ENCODE assay signal across 8 mouse cellular contexts in the genomic region with DNA sequence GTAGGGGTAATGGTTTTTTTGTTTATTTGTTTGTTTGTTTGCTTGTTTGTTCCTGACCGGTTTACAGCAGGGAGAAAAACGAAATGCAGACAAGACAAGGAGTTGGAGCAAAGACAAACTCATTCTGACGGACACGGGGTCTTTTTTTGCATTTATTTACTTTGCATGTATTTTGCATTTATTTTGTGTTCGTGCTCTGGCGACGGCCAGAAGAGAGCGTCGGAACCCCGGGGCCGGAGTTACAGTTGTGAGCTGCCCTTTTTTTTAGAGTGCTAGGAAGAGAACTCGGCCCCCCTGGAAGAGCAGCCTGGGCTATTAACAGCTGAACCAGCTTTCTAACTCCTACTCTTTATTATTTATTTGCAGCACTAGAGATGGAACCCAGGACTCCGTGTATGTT. TPM values are rescaled to one million over a fixed set of nuclear protein-coding genes. Genes with fewer than 3 reads are reported as not detected.
A peak's percentile ranks its signal among the peaks of the same experiment; 100 is the strongest.
DNase-seq lines count a peak whose midpoint lies in the region; ATAC-seq and TF ChIP-seq lines count a peak whose summit lies in the region.

No protein-coding gene starts in this region.

- peaks cover 9% of the 10 kb centered on the region for H3K36me3 ChIP-seq in heart, embryonic 15.5 days
- peaks cover 44% of the 10 kb centered on the region for H3K36me3 ChIP-seq in E14TG2a.4 (ENCODE audit: insufficient read depth, low read length)
- H3K36me3 ChIP-seq in forebrain, embryonic 14.5 days (ENCODE audit: control insufficient read depth, insufficient read depth, low read length) = peaks cover 16% of the 10 kb centered on the region
- H3K36me3 ChIP-seq in liver, postnatal 0 days (replicated peaks; ENCODE audit: insufficient read depth, low read length) = peaks cover 32% of the 10 kb centered on the region

- DNase-seq in heart, adult 11 months = no peak
- no peak for DNase-seq in forebrain, embryonic 14.5 days (ENCODE audit: low spot score)
- no peak for DNase-seq in liver, postnatal 0 days
- DNase-seq in adrenal gland, adult 8-10 months = no peak
- DNase-seq in retina, postnatal 1 day = no peak

- H3K4me2 ChIP-seq in heart, embryonic 15.5 days = peak overlapping the region; percentile 80
- peak overlapping the region; percentile 77 for H3K4me2 ChIP-seq in forebrain, embryonic 14.5 days (ENCODE audit: low read length)
- peak overlapping the region; percentile 68 for H3K4me2 ChIP-seq in liver, postnatal 0 days (ENCODE audit: low read depth, low read length)

- H3K4me3 ChIP-seq in heart, embryonic 15.5 days = peak overlapping the region; percentile 94
- H3K4me3 ChIP-seq in E14TG2a.4 (replicated peaks; ENCODE audit: low read length) = peak overlapping the region; percentile 98
- peak overlapping the region; percentile 80 for H3K4me3 ChIP-seq in forebrain, embryonic 14.5 days (ENCODE audit: low read depth, low read length)
- peak overlapping the region; percentile 94 for H3K4me3 ChIP-seq in liver, postnatal 0 days (ENCODE audit: low read depth, low read length)

- no peak for TF ChIP-seq CTCF in E14TG2a.4 (conservative IDR thresholded peaks at IDR 0.05; ENCODE audit: low read length)
- no peak for TF ChIP-seq CTCF in liver, postnatal 0 days (IDR thresholded peaks at IDR 0.05; ENCODE audit: low read depth)

- no peaks in the 10 kb centered on the region for H3K9me3 ChIP-seq in heart, embryonic 15.5 days (replicated peaks)
- H3K9me3 ChIP-seq in E14TG2a.4 (ENCODE audit: low read length) = peaks cover 9% of the 10 kb centered on the region
- no peaks in the 10 kb centered on the region for H3K9me3 ChIP-seq in forebrain, embryonic 14.5 days (replicated peaks; ENCODE audit: control insufficient read depth, low read length)
- H3K9me3 ChIP-seq in liver, postnatal 0 days (ENCODE audit: low read length) = no peaks in the 10 kb centered on the region

- WGBS in heart, embryonic 15.5 days = under 1% methylated on average over 13 of the region's 13 CpGs
- WGBS in forebrain, embryonic 14.5 days = under 1% methylated on average over 13 of the region's 13 CpGs
- under 1% methylated on average over 13 of the region's 13 CpGs for WGBS in liver, postnatal 0 days (ENCODE audit: insufficient replicate concordance)

- peak overlapping the region; percentile 81 for H3K27ac ChIP-seq in heart, embryonic 15.5 days
- H3K27ac ChIP-seq in forebrain, embryonic 14.5 days (ENCODE audit: low read depth, low read length) = 0 out of 2 replicates have a peak overlapping the region, but pooled peaks have one; percentile 46
- peak overlapping the region; percentile 95 for H3K27ac ChIP-seq in liver, postnatal 0 days (ENCODE audit: low read depth)

- TF ChIP-seq EP300 in liver, postnatal 0 days (IDR thresholded peaks at IDR 0.05; ENCODE audit: low read depth) = no peak

- no peak for ATAC-seq in heart, embryonic 15.5 days (replicated peaks; ENCODE audit: insufficient number of reproducible peaks, insufficient read depth, low FRiP score, low read depth)
- no peak for ATAC-seq in forebrain, embryonic 14.5 days
- no peak for ATAC-seq in liver, postnatal 0 days
- ATAC-seq in granulocyte monocyte progenitor cell, adult 5-6 weeks (replicated peaks; ENCODE audit: poor library complexity, severe bottlenecking) = no peak

- no peaks in the 10 kb centered on the region for H3K27me3 ChIP-seq in heart, embryonic 15.5 days
- H3K27me3 ChIP-seq in E14TG2a.4 (ENCODE audit: insufficient read depth, low read length) = no peaks in the 10 kb centered on the region
- no peaks in the 10 kb centered on the region for H3K27me3 ChIP-seq in forebrain, embryonic 14.5 days (replicated peaks; ENCODE audit: control insufficient read depth, insufficient read depth, low read length)
- no peaks in the 10 kb centered on the region for H3K27me3 ChIP-seq in liver, postnatal 0 days (ENCODE audit: insufficient read depth, low read length)

- peaks cover 27% of the 10 kb centered on the region for H3K4me1 ChIP-seq in heart, embryonic 15.5 days (replicated peaks)
- peaks cover 40% of the 10 kb centered on the region for H3K4me1 ChIP-seq in E14TG2a.4 (replicated peaks; ENCODE audit: low read depth, low read length)
- peaks cover 7% of the 10 kb centered on the region for H3K4me1 ChIP-seq in forebrain, embryonic 14.5 days (ENCODE audit: control insufficient read depth, insufficient read depth, low read length)
- H3K4me1 ChIP-seq in liver, postnatal 0 days (ENCODE audit: insufficient read depth) = peaks cover 22% of the 10 kb centered on the region

- peak overlapping the region; percentile 81 for H3K9ac ChIP-seq in heart, embryonic 15.5 days
- H3K9ac ChIP-seq in forebrain, embryonic 14.5 days (ENCODE audit: low read length) = peak overlapping the region; percentile 79
- peak overlapping the region; percentile 96 for H3K9ac ChIP-seq in liver, postnatal 0 days (replicated peaks)

RNA-seq across cellular contexts. Expression of gene Cenpa, which starts 0.6 kb away (rescaled TPM):
- polyA plus RNA-seq in heart, embryonic 15.5 days (2015; fragmentation: Nextera tagmentation; extraction: Ambion mirVana) = 210 and 218 TPM in 2 replicates
- 147 and 206 TPM in 2 replicates for polyA plus RNA-seq in forebrain, embryonic 14.5 days (2014; fragmentation: Nextera tagmentation; extraction: Ambion mirVana)
- polyA plus RNA-seq in liver, postnatal 0 days (2015; fragmentation: Nextera tagmentation; extraction: Ambion mirVana) = 135 and 145 TPM in 2 replicates
- total RNA-seq in adrenal gland, adult 8-10 months (2022) = 10 to 100 TPM in 2 of 4 experiments, 1 to 10 TPM in 2; 4.3 to 11.4 (median 8.5) TPM
- total RNA-seq in granulocyte monocyte progenitor cell, adult 5-6 weeks (2014; fragmentation: Nextera tagmentation) = 78.6 and 110 TPM in 2 replicates
- total RNA-seq in granulocyte monocyte progenitor cell, adult 5-6 weeks (2017) = 84.8 and 124 TPM in 2 replicates

RNA-seq across cellular contexts. Expression of gene Slc35f6, which starts 19.5 kb away (rescaled TPM):
- polyA plus RNA-seq in heart, embryonic 15.5 days (2015; fragmentation: Nextera tagmentation; extraction: Ambion mirVana) = 22.2 and 28.2 TPM in 2 replicates
- polyA plus RNA-seq in forebrain, embryonic 14.5 days (2014; fragmentation: Nextera tagmentation; extraction: Ambion mirVana) = 33.6 and 35.1 TPM in 2 replicates
- 13.8 and 14.2 TPM in 2 replicates for polyA plus RNA-seq in liver, postnatal 0 days (2015; fragmentation: Nextera tagmentation; extraction: Ambion mirVana)
- total RNA-seq in adrenal gland, adult 8-10 months (2022) = 10 to 100 TPM; 39.8 to 60.3 (median 49.4) TPM
- 11.8 and 15.4 TPM in 2 replicates for total RNA-seq in granulocyte monocyte progenitor cell, adult 5-6 weeks (2014; fragmentation: Nextera tagmentation)
- 2.8 and 6.6 TPM in 2 replicates for total RNA-seq in granulocyte monocyte progenitor cell, adult 5-6 weeks (2017)

RNA-seq across cellular contexts. Expression of gene Dpysl5, which starts 44.1 kb away (rescaled TPM):
- 2.2 and 4.7 TPM in 2 replicates for polyA plus RNA-seq in heart, embryonic 15.5 days (2015; fragmentation: Nextera tagmentation; extraction: Ambion mirVana)
- polyA plus RNA-seq in forebrain, embryonic 14.5 days (2014; fragmentation: Nextera tagmentation; extraction: Ambion mirVana) = 152 and 207 TPM in 2 replicates
- polyA plus RNA-seq in liver, postnatal 0 days (2015; fragmentation: Nextera tagmentation; extraction: Ambion mirVana) = 0.05 TPM in 1 of 2 replicates, not detected in the other
- 1 to 10 TPM; 1.5 to 4.0 (median 2.7) TPM for total RNA-seq in adrenal gland, adult 8-10 months (2022)
- not detected in 2 replicates for total RNA-seq in granulocyte monocyte progenitor cell, adult 5-6 weeks (2014; fragmentation: Nextera tagmentation)
- total RNA-seq in granulocyte monocyte progenitor cell, adult 5-6 weeks (2017) = not detected in 2 replicates

Comparison
In these comparisons a context has a peak if more than half of its experiments do, and no peak if none do; other contexts are left out.
1. RNA of gene Dpysl5, which starts 44.1 kb away (polyA plus RNA-seq): 152 to 207 TPM in forebrain, embryonic 14.5 days; 2.2 to 4.7 TPM in heart, embryonic 15.5 days and 0.05 TPM in liver, postnatal 0 days; every median in the first group is over 10 times any median in the second.
2. Peak in every context shown above with its lines, with median percentiles within 50 percentile points of each other: H3K27ac ChIP-seq, H3K4me2 ChIP-seq, H3K4me3 ChIP-seq and H3K9ac ChIP-seq.